ENCODE assay signal across 14 mouse cellular contexts in the genomic region with DNA sequence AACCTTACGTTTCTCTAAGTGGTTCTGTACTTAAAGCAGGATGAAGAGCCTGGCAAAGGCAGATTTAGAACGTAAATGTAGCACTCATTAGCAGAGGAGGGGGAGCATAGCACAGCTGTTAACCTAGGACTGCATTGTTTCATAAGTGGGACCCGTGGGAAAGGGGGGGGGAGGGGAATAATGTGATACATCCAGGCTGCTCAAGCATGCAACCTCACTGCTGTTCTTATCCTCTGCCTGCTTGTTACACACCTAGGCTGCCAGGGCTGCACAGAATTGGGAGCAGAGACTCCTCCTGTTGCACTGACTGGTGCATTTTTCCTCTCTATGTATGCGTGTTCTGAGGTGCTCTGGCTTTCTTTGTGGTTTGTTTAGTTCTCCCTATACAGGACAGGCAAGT.
A peak's percentile ranks its signal among the peaks of the same experiment; 100 is the strongest.
DNase-seq lines count a peak whose midpoint lies in the region; ATAC-seq lines count a peak whose summit lies in the region.
"Had no signal": no experiment of that assay in that cellular context is flagged by ENCODE, and none has a peak within 500 bp of the region (broad histone marks: within the 10 kb centered on the region; RNA-seq: fewer than 3 reads in every experiment).

No protein-coding gene starts in this region.

- peaks cover 4% of the 10 kb centered on the region; the same call in 1 of the 2 replicates for H3K4me1 ChIP-seq in heart, embryonic 11.5 days (ENCODE audit: control insufficient read depth, insufficient read depth, low read length)
- peaks cover 5% of the 10 kb centered on the region; the same call in 1 of the 2 replicates for H3K4me1 ChIP-seq in forebrain, embryonic 12.5 days
- H3K4me1 ChIP-seq in hindbrain, embryonic 15.5 days (replicated peaks): no peaks in the 10 kb centered on the region
- H3K4me1 ChIP-seq in neural tube, embryonic 14.5 days (ENCODE audit: control insufficient read depth, insufficient read depth, low read length): no peaks in the 10 kb centered on the region
- no peaks in the 10 kb centered on the region for H3K4me1 ChIP-seq in intestine, embryonic 16.5 days (ENCODE audit: control insufficient read depth, insufficient read depth, low read length)

- WGBS in heart, embryonic 11.5 days (ENCODE audit: insufficient replicate concordance): 38% methylated on average over 4 of the region's 4 CpGs
- WGBS in forebrain, embryonic 12.5 days: 33% methylated on average over 4 of the region's 4 CpGs
- 41% methylated on average over 4 of the region's 4 CpGs for WGBS in hindbrain, embryonic 15.5 days
- WGBS in neural tube, embryonic 14.5 days: 34% methylated on average over 4 of the region's 4 CpGs
- WGBS in intestine, embryonic 16.5 days: 39% methylated on average over 4 of the region's 4 CpGs

- no peak overlapping the region for H3K27ac ChIP-seq in heart, embryonic 11.5 days (ENCODE audit: low read depth, low read length)
- no peak overlapping the region for H3K27ac ChIP-seq in forebrain, embryonic 12.5 days
- no peak overlapping the region for H3K27ac ChIP-seq in hindbrain, embryonic 15.5 days (replicated peaks)
- H3K27ac ChIP-seq in neural tube, embryonic 14.5 days (ENCODE audit: low read depth, low read length): no peak overlapping the region
- H3K27ac ChIP-seq in intestine, embryonic 16.5 days (ENCODE audit: low read length): no peak overlapping the region
- H3K27ac ChIP-seq: kidney, postnatal 0 days had no signal

- intact Hi-C loops in heart, postnatal 10 days (cut with DNase I): no loop called here

- H3K4me3 ChIP-seq in heart, embryonic 11.5 days (ENCODE audit: low read depth, low read length): no peak overlapping the region
- no peak overlapping the region for H3K4me3 ChIP-seq in forebrain, embryonic 12.5 days (replicated peaks)
- no peak overlapping the region for H3K4me3 ChIP-seq in hindbrain, embryonic 15.5 days
- H3K4me3 ChIP-seq in neural tube, embryonic 14.5 days (ENCODE audit: low read depth, low read length): no peak overlapping the region
- H3K4me3 ChIP-seq in intestine, embryonic 16.5 days (ENCODE audit: low read length): no peak overlapping the region

- no peak overlapping the region for H3K4me2 ChIP-seq in heart, embryonic 11.5 days
- no peak overlapping the region for H3K4me2 ChIP-seq in forebrain, embryonic 12.5 days
- no peak overlapping the region for H3K4me2 ChIP-seq in hindbrain, embryonic 15.5 days
- H3K4me2 ChIP-seq in neural tube, embryonic 14.5 days (ENCODE audit: low read depth, low read length): no peak overlapping the region
- no peak overlapping the region for H3K4me2 ChIP-seq in intestine, embryonic 16.5 days (ENCODE audit: low read depth, low read length)

- ATAC-seq in heart, embryonic 11.5 days (replicated peaks; ENCODE audit: insufficient number of reproducible peaks, low FRiP score, low TSS enrichment): 0 out of 2 replicates have a peak, but pooled peaks have one; percentile 49
- ATAC-seq in forebrain, embryonic 12.5 days (ENCODE audit: low FRiP score): peak; percentile 67; the same call in 1 of the 2 replicates
- ATAC-seq in hindbrain, embryonic 15.5 days (ENCODE audit: low FRiP score, low read depth): peak; percentile 76; the same call in 1 of the 2 replicates
- ATAC-seq in neural tube, embryonic 14.5 days (ENCODE audit: low read depth): peak; percentile 93
- no peak for ATAC-seq in intestine, embryonic 16.5 days
- ATAC-seq: lung, postnatal 0 days had no signal

- H3K27me3 ChIP-seq in heart, embryonic 11.5 days (ENCODE audit: control insufficient read depth, insufficient read depth, low read length): no peaks in the 10 kb centered on the region
- H3K27me3 ChIP-seq in forebrain, embryonic 12.5 days: no peaks in the 10 kb centered on the region
- H3K27me3 ChIP-seq in hindbrain, embryonic 15.5 days: no peaks in the 10 kb centered on the region
- no peaks in the 10 kb centered on the region for H3K27me3 ChIP-seq in neural tube, embryonic 14.5 days (ENCODE audit: control insufficient read depth, insufficient read depth, low read length)
- no peaks in the 10 kb centered on the region for H3K27me3 ChIP-seq in intestine, embryonic 16.5 days (replicated peaks; ENCODE audit: control insufficient read depth, insufficient read depth, low read length)

- no peak overlapping the region for H3K9ac ChIP-seq in heart, embryonic 11.5 days (ENCODE audit: low read depth, low read length)
- H3K9ac ChIP-seq in forebrain, embryonic 12.5 days: no peak overlapping the region
- no peak overlapping the region for H3K9ac ChIP-seq in hindbrain, embryonic 15.5 days
- no peak overlapping the region for H3K9ac ChIP-seq in neural tube, embryonic 14.5 days (replicated peaks; ENCODE audit: low read depth, low read length)
- H3K9ac ChIP-seq in intestine, embryonic 16.5 days (ENCODE audit: low read depth, low read length): no peak overlapping the region

- no peaks in the 10 kb centered on the region for H3K36me3 ChIP-seq in heart, embryonic 11.5 days (ENCODE audit: control insufficient read depth, insufficient read depth, low read length)
- H3K36me3 ChIP-seq in forebrain, embryonic 12.5 days (replicated peaks): no peaks in the 10 kb centered on the region
- H3K36me3 ChIP-seq in hindbrain, embryonic 15.5 days: no peaks in the 10 kb centered on the region
- no peaks in the 10 kb centered on the region for H3K36me3 ChIP-seq in neural tube, embryonic 14.5 days (ENCODE audit: control insufficient read depth, insufficient read depth, low read length)
- no peaks in the 10 kb centered on the region for H3K36me3 ChIP-seq in intestine, embryonic 16.5 days (ENCODE audit: control insufficient read depth, insufficient read depth, low read length)
- H3K36me3 ChIP-seq: G1E had no signal

- H3K9me3 ChIP-seq in heart, embryonic 11.5 days (replicated peaks; ENCODE audit: control insufficient read depth, low read length): no peaks in the 10 kb centered on the region
- no peaks in the 10 kb centered on the region for H3K9me3 ChIP-seq in forebrain, embryonic 12.5 days
- no peaks in the 10 kb centered on the region for H3K9me3 ChIP-seq in hindbrain, embryonic 15.5 days
- no peaks in the 10 kb centered on the region for H3K9me3 ChIP-seq in neural tube, embryonic 14.5 days (ENCODE audit: control insufficient read depth, low read length)
- no peaks in the 10 kb centered on the region for H3K9me3 ChIP-seq in intestine, embryonic 16.5 days (ENCODE audit: control insufficient read depth, low read length)
- H3K9me3 ChIP-seq: G1E had no signal

- DNase-seq in heart, postnatal 10 days: no peak
- DNase-seq in lung, postnatal 36 days: no peak
- no peak for DNase-seq in B cell, adult 2 months
- DNase-seq: heart, postnatal 36 days; layer of hippocampus, postnatal 36 days; thymus, adult 18-20 months had no signal
